Mouse (Mus musculus): ENCODE measurements at regions not wholly inside any gene's neighbourhood (a gene's known extent, or its start where the extent isn't known, plus 50 kb on each side); places are given as distances from the start of the nearest gene placed in this dataset.

GRCm38 (mm10) chr15:67795578-67795977, 1294.9 kb upstream of the Lrrc6 start:
- TF ChIP-seq CTCF (IDR thresholded peaks at IDR 0.05; ENCODE audit: low read depth, low read length) (no peak), POLR2A (IDR thresholded peaks at IDR 0.05; ENCODE audit: borderline replicate concordance, low read depth, low read length) (no peak)
